Mouse (Mus musculus) myocyte (in vitro differentiated cells): ENCODE measurements around the gene Ush1c.

Experiments
- CEBPB ChIP-seq: IDR thresholded peaks from 2 replicates; pipeline ENCODE4 v1.6.1; 2011; ENCODE audit warnings: mild to moderate bottlenecking, moderate library complexity; ENCODE audit not compliant: poor library complexity, insufficient read depth, severe bottlenecking
- E2F4 ChIP-seq: IDR thresholded peaks from one replicate; pipeline ENCODE4 v1.6.1; 2011; ENCODE audit warnings: mild to moderate bottlenecking, control low read depth, moderate library complexity; ENCODE audit not compliant: insufficient read depth
- MAX ChIP-seq: IDR thresholded peaks from one replicate; pipeline ENCODE4 v1.6.1; 2011; ENCODE audit warnings: low read depth, mild to moderate bottlenecking, control low read depth
- MYOD1 ChIP-seq, 3 experiments: IDR thresholded peaks; one replicate each; pipeline ENCODE4 v1.6.1; 2011; ENCODE audit warnings: control low read depth in 2 of 3, low read depth in 2 of 3, mild to moderate bottlenecking in 2 of 3, moderate library complexity in 1 of 3; ENCODE audit not compliant: insufficient read length in 2 of 3, control insufficient read depth in 1 of 3
- MYOG ChIP-seq, 3 experiments: IDR thresholded peaks; one replicate each; pipeline ENCODE4 v1.6.1; 2011; ENCODE audit warnings: control low read depth in 2 of 3, low read depth in 2 of 3, mild to moderate bottlenecking in 2 of 3; ENCODE audit not compliant: insufficient read length in 2 of 3, control insufficient read depth in 1 of 3, insufficient read depth in 1 of 3
- POLR2A ChIP-seq: IDR thresholded peaks from one replicate; pipeline ENCODE4 v1.6.1; 2011; ENCODE audit warnings: low read depth, mild to moderate bottlenecking, control low read depth, moderate library complexity; ENCODE audit not compliant: insufficient read length
- POLR2AphosphoS2 ChIP-seq: IDR thresholded peaks from one replicate; pipeline ENCODE4 v1.6.1; 2011; ENCODE audit warnings: low read depth, control low read depth; ENCODE audit not compliant: insufficient read length
- REST ChIP-seq: IDR thresholded peaks from one replicate; pipeline ENCODE4 v1.6.1; 2011; ENCODE audit warnings: mild to moderate bottlenecking, control low read depth, moderate library complexity; ENCODE audit not compliant: insufficient read depth, insufficient read length
- SRF ChIP-seq: IDR thresholded peaks from one replicate; pipeline ENCODE4 v1.6.1; 2011; ENCODE audit warnings: low read depth; ENCODE audit not compliant: control insufficient read depth, insufficient read length
- USF1 ChIP-seq: IDR thresholded peaks from one replicate; pipeline ENCODE4 v1.6.1; 2011; ENCODE audit warnings: low read depth, mild to moderate bottlenecking, control low read depth, moderate library complexity

- TF ChIP-seq REST (no peak), POLR2A (no peak), E2F4 (no peak), USF1 (no peak), POLR2AphosphoS2 (no peak), MAX (no peak), MYOG (IDR thresholded peaks at IDR 0.05; ENCODE audit: control insufficient read depth in 1 of 3, insufficient read depth in 1 of 3, insufficient read length in 2 of 3, low read depth in 2 of 3) (no peak), MYOD1 (IDR thresholded peaks at IDR 0.05; ENCODE audit: control insufficient read depth in 1 of 3, insufficient read length in 2 of 3, low read depth in 2 of 3) (no peak), SRF (no peak), CEBPB (no peak)
Observed at GRCm38 (mm10) chr7:46146675-46147308, 91.5 kb downstream of the Ush1c start.
